Mouse (Mus musculus) CH12.LX (cell line): ENCODE data around the gene Mybl2.

Experiments used
- CTCF ChIP-seq, 2 experiments: IDR thresholded peaks in 1 of 2; conservative IDR thresholded peaks in 1 of 2; 2 replicates each; pipeline ENCODE4 v1.5.1; 2011 to 2012; ENCODE audit warnings: low read depth in 2 of 2, low read length in 2 of 2, improper control_type of control experiment in 1 of 2, inconsistent platforms in 1 of 2, mild to moderate bottlenecking in 1 of 2, moderate library complexity in 1 of 2
- POLR2A ChIP-seq: IDR thresholded peaks from 2 replicates; pipeline ENCODE4 v1.6.1; 2011; ENCODE audit warnings: low read depth, mild to moderate bottlenecking, improper control_type of control experiment, low read length
- SIN3A ChIP-seq: IDR thresholded peaks from 2 replicates; pipeline ENCODE4 v1.6.1; 2012; ENCODE audit warnings: low read length, improper control_type of control experiment, inconsistent platforms
- UBTF ChIP-seq: IDR thresholded peaks from 2 replicates; pipeline ENCODE4 v1.6.1; 2012; ENCODE audit warnings: low read depth, mild to moderate bottlenecking, inconsistent platforms, low read length, improper control_type of control experiment, moderate library complexity
- ZNF384 ChIP-seq: IDR thresholded peaks from 2 replicates; pipeline ENCODE4 v1.6.1; 2012; ENCODE audit warnings: low read depth, low read length, improper control_type of control experiment, inconsistent platforms

DNA sequence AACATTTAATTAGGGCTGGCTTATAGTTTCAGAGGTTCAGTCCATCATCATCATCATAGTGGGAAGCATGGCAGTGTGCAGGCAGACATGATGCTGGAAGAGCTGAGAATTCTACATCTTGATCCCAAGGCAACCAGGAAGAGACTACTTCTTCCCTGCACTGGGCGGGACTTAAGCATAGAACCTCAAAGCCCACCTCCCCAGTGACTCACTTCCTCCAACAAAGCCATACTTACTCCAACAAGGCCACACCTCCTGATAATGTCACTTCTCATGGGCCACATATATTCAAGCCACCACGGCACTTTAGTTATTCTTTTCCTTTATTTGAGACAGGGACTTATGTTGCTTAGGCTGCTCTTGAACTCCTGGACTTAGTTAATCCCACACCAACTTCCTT, 5.4 kb upstream of the Mybl2 start:
- TF ChIP-seq CTCF (conservative IDR thresholded peaks at IDR 0.05 in 1 of 2, IDR thresholded peaks at IDR 0.05 in 1 of 2; ENCODE audit: low read depth in 2 of 2, low read length in 2 of 2), result no peak
- TF ChIP-seq UBTF, result no peak
- TF ChIP-seq ZNF384, result no peak
- no peak for TF ChIP-seq SIN3A
- no peak for TF ChIP-seq POLR2A
